Mouse (Mus musculus) heart, postnatal 0 days (tissue): ENCODE measurements around the gene Ttc8. TPM values are rescaled to one million over a fixed set of nuclear protein-coding genes. Genes with fewer than 3 reads are reported as not detected.

ENCODE experiments used
- ATAC-seq: fragments of 200-750 bp; cut with Nextera tagmentation; 2 replicates; pipeline ENCODE4 v1.8.0; 2017; ENCODE audit warnings: low read depth, moderate number of reproducible peaks, moderate library complexity; ENCODE audit not compliant: insufficient read depth
- DNase-seq: peaks from one replicate; pipeline ENCODE4 v3.0.0-alpha.2; 2016; ENCODE audit warnings: low spot score
- H3K27ac ChIP-seq: fragments of 300-500 bp; sonication (generic); 2 replicates; pipeline ENCODE4 v1.5.1; 2014; ENCODE audit warnings: low read depth, mild to moderate bottlenecking
- H3K27me3 ChIP-seq: fragments of 300-500 bp; sonication (generic); 2 replicates; pipeline ENCODE4 v1.6.1; 2014; ENCODE audit warnings: low read length, mixed read lengths; ENCODE audit not compliant: control insufficient read depth, insufficient read depth
- H3K36me3 ChIP-seq: fragments of 300-500 bp; sonication (generic); replicated peaks from 2 replicates; pipeline ENCODE4 v1.6.1; 2014; ENCODE audit warnings: low read length, mixed read lengths; ENCODE audit not compliant: control insufficient read depth, insufficient read depth
- H3K4me1 ChIP-seq: fragments of 300-500 bp; sonication (generic); 2 replicates; pipeline ENCODE4 v1.6.1; 2014; ENCODE audit warnings: antibody characterized with exemption; ENCODE audit not compliant: control insufficient read depth, insufficient read depth
- H3K4me2 ChIP-seq: fragments of 300-500 bp; sonication (generic); 2 replicates; pipeline ENCODE4 v1.6.1; 2014; ENCODE audit warnings: low read depth, mild to moderate bottlenecking, low read length, moderate library complexity
- H3K4me3 ChIP-seq: fragments of 300-500 bp; sonication (generic); 2 replicates; pipeline ENCODE4 v1.5.1; 2014; ENCODE audit warnings: low read depth, low read length
- H3K9ac ChIP-seq: fragments of 300-500 bp; sonication (generic); replicated peaks from 2 replicates; pipeline ENCODE4 v1.6.1; 2014; ENCODE audit warnings: low read depth, low read length, mixed read lengths
- H3K9me3 ChIP-seq: fragments of 300-500 bp; sonication (generic); replicated peaks from 2 replicates; pipeline ENCODE4 v1.6.1; 2016; ENCODE audit warnings: low read length; ENCODE audit not compliant: control insufficient read depth
- CTCF ChIP-seq: IDR thresholded peaks from 2 replicates; pipeline ENCODE4 v1.5.1; 2016; ENCODE audit warnings: antibody characterized with exemption, control low read depth, low read depth
- EP300 ChIP-seq: IDR thresholded peaks from 2 replicates; pipeline ENCODE4 v1.6.1; 2016; ENCODE audit warnings: antibody characterized with exemption, low read depth
- WGBS: fragments of 180-500 bp; shearing (Covaris S2); extraction: QIAGEN DNeasy Blood & Tissue Kit; methylation state at CpG from one replicate; pipeline ENCODE4 v1.1.7; 2014; 5-methylcytosine and 5-hydroxymethylcytosine counted together
- polyA plus RNA-seq: library from polyadenylated mRNA; unstranded; fragments of >200 nt; fragmentation: Nextera tagmentation; extraction: Ambion mirVana; gene quantifications from 2 replicates; pipeline ENCODE4 v1.2.1, GENCODE M21; 2015
- total RNA-seq: library from RNA; depleted of rRNA; stranded (reverse); fragments of >200 nt; gene quantifications from 2 replicates; pipeline ENCODE4 v1.2.3, GENCODE M21; 2014; ENCODE audit warnings: low replicate concordance

Gene Ttc8
- total and polyA plus RNA-seq, 2 experiments from 2014 or later, result 8.4 to 9.7 TPM

- no peak for TF ChIP-seq EP300
- TF ChIP-seq CTCF, result no peak
- H3K36me3 ChIP-seq, result no peaks in the 10 kb centered on the region
- H3K27ac ChIP-seq, result no peak overlapping the region
- no peak overlapping the region for H3K4me3 ChIP-seq
- no peaks in the 10 kb centered on the region for H3K27me3 ChIP-seq
- H3K9me3 ChIP-seq, result no peaks in the 10 kb centered on the region
- no peak overlapping the region for H3K4me2 ChIP-seq
- WGBS, result 78% methylated on average over 2 of the region's 2 CpGs
- H3K9ac ChIP-seq, result no peak overlapping the region
- H3K4me1 ChIP-seq, result no peaks in the 10 kb centered on the region
- no peak for DNase-seq
- ATAC-seq, result no peak
Measured at GRCm38 (mm10) chr12:98993736-98994135, 73.4 kb downstream of the Ttc8 start.

- WGBS, result 84% methylated on average over 3 of the region's 3 CpGs
- H3K36me3 ChIP-seq, result no peaks in the 10 kb centered on the region
- no peak for DNase-seq
Measured at GRCm38 (mm10) chr12:98994366-98994765, 74.0 kb downstream of the Ttc8 start.

GRCm38 (mm10) chr12:98995881-98996280 lies 75.5 kb downstream of the Ttc8 start:
- DNase-seq (no peak), ATAC-seq (no peak)
- no peak overlapping the region for H3K4me2 ChIP-seq
- no peak for TF ChIP-seq EP300
- TF ChIP-seq CTCF, result no peak
- H3K4me1 ChIP-seq, result no peaks in the 10 kb centered on the region
- H3K9me3 ChIP-seq, result no peaks in the 10 kb centered on the region
- H3K9ac ChIP-seq, result no peak overlapping the region
- H3K36me3 ChIP-seq, result no peaks in the 10 kb centered on the region
- no peak overlapping the region for H3K4me3 ChIP-seq
- H3K27ac ChIP-seq, result no peak overlapping the region
- H3K27me3 ChIP-seq, result no peaks in the 10 kb centered on the region
- WGBS, result 84% methylated on average over 1 of the region's 1 CpGs

More at GRCm38 (mm10) chr12:98994366-98994765, 74.0 kb downstream of the Ttc8 start:
- H3K9ac ChIP-seq, result no peak overlapping the region
- H3K27me3 ChIP-seq, result no peaks in the 10 kb centered on the region
- H3K4me3 ChIP-seq, result no peak overlapping the region
- no peaks in the 10 kb centered on the region for H3K4me1 ChIP-seq
- H3K9me3 ChIP-seq, result no peaks in the 10 kb centered on the region
- ATAC-seq, result no peak
- H3K27ac ChIP-seq, result no peak overlapping the region
- no peak for TF ChIP-seq EP300
- TF ChIP-seq CTCF, result no peak
- no peak overlapping the region for H3K4me2 ChIP-seq

- Histone ChIP-seq H3K4me2 (no peak overlapping the region), H3K4me1 (no peaks in the 10 kb centered on the region), H3K27ac (no peak overlapping the region), H3K27me3 (no peaks in the 10 kb centered on the region), H3K9ac (no peak overlapping the region), H3K4me3 (no peak overlapping the region), H3K36me3 (no peaks in the 10 kb centered on the region), H3K9me3 (no peaks in the 10 kb centered on the region)
- TF ChIP-seq CTCF (no peak), EP300 (no peak)
- 35% methylated on average over 6 of the region's 6 CpGs for whole genome bisulfite sequencing
- DNase-seq (no peak), ATAC-seq (no peak)
Measured at GRCm38 (mm10) chr12:98996581-98996988, 76.2 kb downstream of the Ttc8 start.

GRCm38 (mm10) chr12:98997046-98997445 lies 76.7 kb downstream of the Ttc8 start:
- DNase-seq, result no peak
- no peaks in the 10 kb centered on the region for H3K36me3 ChIP-seq
- no peak overlapping the region for H3K4me3 ChIP-seq
- no peak overlapping the region for H3K27ac ChIP-seq
- no peak overlapping the region for H3K4me2 ChIP-seq
- WGBS, result 88% methylated on average over 5 of the region's 5 CpGs
- no peaks in the 10 kb centered on the region for H3K4me1 ChIP-seq
- ATAC-seq, result no peak
- no peak overlapping the region for H3K9ac ChIP-seq
- H3K27me3 ChIP-seq, result no peaks in the 10 kb centered on the region
- no peak for TF ChIP-seq EP300
- TF ChIP-seq CTCF, result no peak
- no peaks in the 10 kb centered on the region for H3K9me3 ChIP-seq

GRCm38 (mm10) chr12:98998662-98999428 lies 78.5 kb downstream of the Ttc8 start:
- no peak for DNase-seq
- Histone ChIP-seq H3K9ac (no peak overlapping the region), H3K4me1 (no peaks in the 10 kb centered on the region), H3K27me3 (no peaks in the 10 kb centered on the region), H3K4me3 (no peak overlapping the region), H3K36me3 (no peaks in the 10 kb centered on the region), H3K4me2 (no peak overlapping the region), H3K27ac (no peak overlapping the region), H3K9me3 (no peaks in the 10 kb centered on the region)
- ATAC-seq, result no peak
- no peak for TF ChIP-seq CTCF
- TF ChIP-seq EP300, result no peak
- 74% methylated on average over 10 of the region's 10 CpGs for WGBS
